Mouse (Mus musculus) cortical plate, adult 2 months (tissue): ENCODE data around the gene Plgrkt. TPM values are rescaled to one million over a fixed set of nuclear protein-coding genes. Genes with fewer than 3 reads are reported as not detected.

Experiments used
- H3K27ac ChIP-seq: fragments of 200-500 bp; 2 replicates; pipeline ENCODE4 v1.5.1; 2012; ENCODE audit warnings: low read length, control low read depth, inconsistent platforms; ENCODE audit not compliant: insufficient read depth
- H3K4me1 ChIP-seq: fragments of 200-500 bp; 2 replicates; pipeline ENCODE4 v1.6.1; 2011; ENCODE audit warnings: low read length; ENCODE audit not compliant: control insufficient read depth, insufficient read depth
- H3K4me3 ChIP-seq: fragments of 200-500 bp; 2 replicates; pipeline ENCODE4 v1.5.1; 2011; ENCODE audit warnings: mild to moderate bottlenecking, low read length, control low read depth; ENCODE audit not compliant: insufficient read depth
- CTCF ChIP-seq: fragments of 200-500 bp; IDR thresholded peaks from 2 replicates; pipeline ENCODE4 v1.5.1; 2011; ENCODE audit warnings: mild to moderate bottlenecking, control low read depth, low read length; ENCODE audit not compliant: insufficient read depth; ENCODE audit errors: extremely low read depth
- POLR2A ChIP-seq: fragments of 200-500 bp; IDR thresholded peaks from 2 replicates; pipeline ENCODE4 v1.6.1; 2011; ENCODE audit warnings: mild to moderate bottlenecking, low read length, control low read depth; ENCODE audit not compliant: insufficient read depth; ENCODE audit errors: extremely low read depth
- polyA plus RNA-seq: library from polyadenylated mRNA; depleted of rRNA; stranded (reverse); fragments of >200 nt; gene quantifications from 2 replicates; pipeline ENCODE4 v1.2.3, GENCODE M21; 2012

Gene Plgrkt
- polyA plus RNA-seq, 1 experiment = 37.8 TPM

- no peak for TF ChIP-seq CTCF
- no peak for TF ChIP-seq POLR2A
- H3K4me1 ChIP-seq = 0 out of 2 replicates have a peak, but pooled peaks cover 1% of the 10 kb centered on the region
- no peak overlapping the region for H3K4me3 ChIP-seq
- no peak overlapping the region for H3K27ac ChIP-seq
Observed at GRCm38 (mm10) chr19:29403251-29403650, 36.1 kb upstream of the Plgrkt start.

- H3K4me3 ChIP-seq = no peak overlapping the region
- TF ChIP-seq CTCF (no peak), POLR2A (no peak)
- 0 out of 2 replicates have a peak, but pooled peaks cover 1% of the 10 kb centered on the region for H3K4me1 ChIP-seq
- H3K27ac ChIP-seq = no peak overlapping the region
Observed at GRCm38 (mm10) chr19:29402621-29403020, 35.4 kb upstream of the Plgrkt start.

GRCm38 (mm10) chr19:29400466-29400865 is 33.3 kb upstream of the Plgrkt start:
- TF ChIP-seq POLR2A = no peak
- TF ChIP-seq CTCF = no peak
- Histone ChIP-seq H3K4me3 (no peak overlapping the region), H3K27ac (no peak overlapping the region), H3K4me1 (no peaks in the 10 kb centered on the region)

- TF ChIP-seq CTCF (no peak), POLR2A (no peak)
- Histone ChIP-seq H3K4me1 (no peaks in the 10 kb centered on the region), H3K4me3 (no peak overlapping the region), H3K27ac (no peak overlapping the region)
Observed at GRCm38 (mm10) chr19:29399786-29400185, 32.6 kb upstream of the Plgrkt start.

- no peak overlapping the region for H3K27ac ChIP-seq
- no peak overlapping the region for H3K4me3 ChIP-seq
- H3K4me1 ChIP-seq = no peaks in the 10 kb centered on the region
- TF ChIP-seq CTCF (no peak), POLR2A (no peak)
Observed at GRCm38 (mm10) chr19:29396353-29396752, 29.2 kb upstream of the Plgrkt start.

- H3K27ac ChIP-seq = no peak overlapping the region
- no peaks in the 10 kb centered on the region for H3K4me1 ChIP-seq
- no peak overlapping the region for H3K4me3 ChIP-seq
- TF ChIP-seq CTCF (no peak), POLR2A (no peak)
Observed at GRCm38 (mm10) chr19:29394721-29395120, 27.5 kb upstream of the Plgrkt start.

GRCm38 (mm10) chr19:29393333-29393732 is 26.1 kb upstream of the Plgrkt start:
- Histone ChIP-seq H3K4me3 (no peak overlapping the region), H3K4me1 (no peaks in the 10 kb centered on the region), H3K27ac (no peak overlapping the region)
- TF ChIP-seq CTCF = no peak
- no peak for TF ChIP-seq POLR2A

- H3K27ac ChIP-seq = no peak overlapping the region
- H3K4me3 ChIP-seq = no peak overlapping the region
- no peak for TF ChIP-seq POLR2A
- H3K4me1 ChIP-seq = no peaks in the 10 kb centered on the region
Observed at GRCm38 (mm10) chr19:29391279-29391678, 24.1 kb upstream of the Plgrkt start.

GRCm38 (mm10) chr19:29390483-29390882 is 23.3 kb upstream of the Plgrkt start:
- Histone ChIP-seq H3K4me3 (no peak overlapping the region), H3K27ac (no peak overlapping the region), H3K4me1 (no peaks in the 10 kb centered on the region)
- TF ChIP-seq CTCF (no peak), POLR2A (no peak)

- H3K27ac ChIP-seq = no peak overlapping the region
- H3K4me1 ChIP-seq = no peaks in the 10 kb centered on the region
- no peak for TF ChIP-seq CTCF
- TF ChIP-seq POLR2A = no peak
Observed at GRCm38 (mm10) chr19:29388818-29389217, 21.6 kb upstream of the Plgrkt start.

More at GRCm38 (mm10) chr19:29388818-29389217, 21.6 kb upstream of the Plgrkt start:
- H3K4me3 ChIP-seq = no peak overlapping the region
